Mouse (Mus musculus): ENCODE data around the gene Slc17a9. TPM values are rescaled to one million over a fixed set of nuclear protein-coding genes. Genes with fewer than 3 reads are reported as not detected.

Slc17a9 gene
- polyA plus RNA-seq, 1 experiment, result 24.9 TPM

GRCm38 (mm10) chr2:180702701-180703149 is 22.3 kb upstream of the Slc17a9 start:
- no peak for DNase-seq
- 55% methylated on average over 4 of the region's 4 CpGs for WGBS
- Histone ChIP-seq H3K27ac (ENCODE audit: control insufficient read depth, insufficient read depth, low read length) (peak overlapping the region; percentile 26), H3K36me3 (ENCODE audit: control insufficient read depth, insufficient read depth, low read length) (no peaks in the 10 kb centered on the region), H3K27me3 (ENCODE audit: control insufficient read depth, insufficient read depth, low read length) (no peaks in the 10 kb centered on the region), H3K4me3 (ENCODE audit: control insufficient read depth, insufficient read depth, low read length) (no peak overlapping the region; the same call in 1 of the 2 replicates), H3K4me1 (replicated peaks; ENCODE audit: control insufficient read depth, insufficient read depth, low read length) (peaks cover 23% of the 10 kb centered on the region)
- no peak for TF ChIP-seq CTCF (IDR thresholded peaks at IDR 0.05; ENCODE audit: borderline replicate concordance, control insufficient read depth, extremely low read depth, insufficient read depth, low read length, poor library complexity)
- no peak for TF ChIP-seq POLR2A (IDR thresholded peaks at IDR 0.05; ENCODE audit: control insufficient read depth, extremely low read depth, insufficient read depth, low read length, poor library complexity)

GRCm38 (mm10) chr2:180703175-180703574 is 21.9 kb upstream of the Slc17a9 start:
- no peaks in the 10 kb centered on the region for H3K36me3 ChIP-seq (ENCODE audit: control insufficient read depth, insufficient read depth, low read length)
- no peak overlapping the region for H3K27ac ChIP-seq (ENCODE audit: control insufficient read depth, insufficient read depth, low read length)
- WGBS, result 94% methylated on average over 5 of the region's 5 CpGs

GRCm38 (mm10) chr2:180703645-180704359 is 21.3 kb upstream of the Slc17a9 start:
- TF ChIP-seq CTCF (IDR thresholded peaks at IDR 0.05; ENCODE audit: borderline replicate concordance, control insufficient read depth, extremely low read depth, insufficient read depth, low read length, poor library complexity), result no peak
- no peak for TF ChIP-seq POLR2A (IDR thresholded peaks at IDR 0.05; ENCODE audit: control insufficient read depth, extremely low read depth, insufficient read depth, low read length, poor library complexity)
- Histone ChIP-seq H3K4me1 (replicated peaks; ENCODE audit: control insufficient read depth, insufficient read depth, low read length) (peaks cover 27% of the 10 kb centered on the region), H3K36me3 (ENCODE audit: control insufficient read depth, insufficient read depth, low read length) (no peaks in the 10 kb centered on the region), H3K27me3 (ENCODE audit: control insufficient read depth, insufficient read depth, low read length) (no peaks in the 10 kb centered on the region), H3K4me3 (ENCODE audit: control insufficient read depth, insufficient read depth, low read length) (no peak overlapping the region), H3K27ac (ENCODE audit: control insufficient read depth, insufficient read depth, low read length) (no peak overlapping the region)
- no peak for DNase-seq
- WGBS, result 50% methylated on average over 3 of the region's 3 CpGs

More at GRCm38 (mm10) chr2:180703175-180703574, 21.9 kb upstream of the Slc17a9 start:
- no peaks in the 10 kb centered on the region for H3K27me3 ChIP-seq (ENCODE audit: control insufficient read depth, insufficient read depth, low read length)
- no peak for TF ChIP-seq POLR2A (IDR thresholded peaks at IDR 0.05; ENCODE audit: control insufficient read depth, extremely low read depth, insufficient read depth, low read length, poor library complexity)
- no peak for TF ChIP-seq CTCF (IDR thresholded peaks at IDR 0.05; ENCODE audit: borderline replicate concordance, control insufficient read depth, extremely low read depth, insufficient read depth, low read length, poor library complexity)
- no peak for DNase-seq
- H3K4me1 ChIP-seq (replicated peaks; ENCODE audit: control insufficient read depth, insufficient read depth, low read length), result peaks cover 24% of the 10 kb centered on the region
- H3K4me3 ChIP-seq (ENCODE audit: control insufficient read depth, insufficient read depth, low read length), result no peak overlapping the region

DNA sequence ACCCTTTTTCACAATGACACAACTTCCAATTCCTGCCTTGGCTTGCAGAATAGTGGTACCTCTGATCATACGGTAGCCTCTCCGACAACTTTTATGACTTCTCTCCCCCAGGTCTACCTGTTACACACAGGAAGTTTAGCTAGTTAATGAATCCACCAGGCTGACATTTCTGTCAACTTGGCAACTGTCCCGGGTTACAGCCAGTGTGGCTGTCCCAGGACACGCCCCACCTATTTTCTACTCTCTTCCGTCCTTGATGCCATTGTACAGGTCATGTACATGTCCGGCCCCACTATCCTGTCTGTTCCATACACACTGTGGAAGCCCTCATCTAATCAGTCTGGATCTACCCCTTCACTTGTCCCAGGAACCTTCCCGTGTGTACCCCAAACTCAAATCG is 20.5 kb upstream of the Slc17a9 start:
- Histone ChIP-seq H3K27ac (ENCODE audit: control insufficient read depth, insufficient read depth, low read length) (no peak overlapping the region), H3K27me3 (ENCODE audit: control insufficient read depth, insufficient read depth, low read length) (no peaks in the 10 kb centered on the region), H3K36me3 (ENCODE audit: control insufficient read depth, insufficient read depth, low read length) (no peaks in the 10 kb centered on the region), H3K4me3 (ENCODE audit: control insufficient read depth, insufficient read depth, low read length) (no peak overlapping the region), H3K4me1 (replicated peaks; ENCODE audit: control insufficient read depth, insufficient read depth, low read length) (peaks cover 27% of the 10 kb centered on the region)
- no peak for DNase-seq
- TF ChIP-seq CTCF (IDR thresholded peaks at IDR 0.05; ENCODE audit: borderline replicate concordance, control insufficient read depth, extremely low read depth, insufficient read depth, low read length, poor library complexity) (no peak), POLR2A (IDR thresholded peaks at IDR 0.05; ENCODE audit: control insufficient read depth, extremely low read depth, insufficient read depth, low read length, poor library complexity) (no peak)
- 36% methylated on average over 8 of the region's 8 CpGs for WGBS

DNA sequence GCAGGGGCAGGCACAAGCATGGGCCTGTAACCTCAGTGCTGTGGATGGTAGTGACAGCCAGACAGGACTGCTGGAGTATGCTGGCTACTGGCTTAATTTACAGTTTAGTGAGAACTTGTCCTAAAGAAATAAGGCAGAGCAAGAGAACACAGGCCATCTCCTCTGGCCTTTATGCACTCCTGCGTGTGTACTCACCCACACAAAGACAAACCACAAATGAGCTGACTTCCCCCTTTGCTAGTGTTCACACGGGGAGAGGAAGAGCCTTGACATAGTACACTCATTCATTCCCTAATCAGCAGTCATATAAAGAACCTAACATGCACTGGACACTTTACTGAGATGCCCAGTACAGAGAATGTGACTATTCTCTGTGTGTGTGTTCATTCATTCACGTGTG is 20.0 kb upstream of the Slc17a9 start:
- peaks cover 26% of the 10 kb centered on the region for H3K4me1 ChIP-seq (replicated peaks; ENCODE audit: control insufficient read depth, insufficient read depth, low read length)
- no peak overlapping the region for H3K4me3 ChIP-seq (ENCODE audit: control insufficient read depth, insufficient read depth, low read length)
- no peaks in the 10 kb centered on the region for H3K27me3 ChIP-seq (ENCODE audit: control insufficient read depth, insufficient read depth, low read length)
- WGBS, result 9% methylated on average over 3 of the region's 3 CpGs
- no peak for TF ChIP-seq CTCF (IDR thresholded peaks at IDR 0.05; ENCODE audit: borderline replicate concordance, control insufficient read depth, extremely low read depth, insufficient read depth, low read length, poor library complexity)
- no peak overlapping the region for H3K27ac ChIP-seq (ENCODE audit: control insufficient read depth, insufficient read depth, low read length)
- no peak for DNase-seq
- H3K36me3 ChIP-seq (ENCODE audit: control insufficient read depth, insufficient read depth, low read length), result no peaks in the 10 kb centered on the region

DNA sequence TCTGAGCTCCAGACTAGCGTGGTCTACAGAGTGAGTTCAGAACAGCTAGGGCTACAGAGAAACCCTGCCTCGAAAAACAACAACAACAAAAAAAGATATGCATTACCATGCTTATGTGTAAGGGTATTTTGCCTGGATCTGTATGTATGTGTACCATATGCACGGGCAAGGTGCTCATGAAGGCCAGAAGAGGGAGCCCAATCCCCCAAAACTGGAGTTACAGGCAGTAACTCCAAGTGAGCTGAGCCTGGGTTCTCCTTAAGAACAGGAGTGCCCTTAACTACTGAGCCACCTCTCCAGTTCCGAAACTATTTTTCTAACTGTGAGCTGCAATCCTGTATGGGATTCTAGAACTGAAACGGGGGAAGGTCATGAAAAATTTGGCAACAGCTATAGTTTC is 19.1 kb upstream of the Slc17a9 start:
- H3K4me1 ChIP-seq (replicated peaks; ENCODE audit: control insufficient read depth, insufficient read depth, low read length), result peaks cover 20% of the 10 kb centered on the region

More for the DNA sequence above, 19.1 kb upstream of the Slc17a9 start:
- no peaks in the 10 kb centered on the region for H3K27me3 ChIP-seq (ENCODE audit: control insufficient read depth, insufficient read depth, low read length)
- H3K36me3 ChIP-seq (ENCODE audit: control insufficient read depth, insufficient read depth, low read length), result no peaks in the 10 kb centered on the region
- H3K4me3 ChIP-seq (ENCODE audit: control insufficient read depth, insufficient read depth, low read length), result no peak overlapping the region
- no peak for DNase-seq
- 94% methylated on average over 5 of the region's 5 CpGs for WGBS
- no peak for TF ChIP-seq CTCF (IDR thresholded peaks at IDR 0.05; ENCODE audit: borderline replicate concordance, control insufficient read depth, extremely low read depth, insufficient read depth, low read length, poor library complexity)
- TF ChIP-seq POLR2A (IDR thresholded peaks at IDR 0.05; ENCODE audit: control insufficient read depth, extremely low read depth, insufficient read depth, low read length, poor library complexity), result no peak
- H3K27ac ChIP-seq (ENCODE audit: control insufficient read depth, insufficient read depth, low read length), result no peak overlapping the region

Data from thymus, adult 2 months (tissue).